ENCODE assay signal across 26 mouse cellular contexts in the genomic region with DNA sequence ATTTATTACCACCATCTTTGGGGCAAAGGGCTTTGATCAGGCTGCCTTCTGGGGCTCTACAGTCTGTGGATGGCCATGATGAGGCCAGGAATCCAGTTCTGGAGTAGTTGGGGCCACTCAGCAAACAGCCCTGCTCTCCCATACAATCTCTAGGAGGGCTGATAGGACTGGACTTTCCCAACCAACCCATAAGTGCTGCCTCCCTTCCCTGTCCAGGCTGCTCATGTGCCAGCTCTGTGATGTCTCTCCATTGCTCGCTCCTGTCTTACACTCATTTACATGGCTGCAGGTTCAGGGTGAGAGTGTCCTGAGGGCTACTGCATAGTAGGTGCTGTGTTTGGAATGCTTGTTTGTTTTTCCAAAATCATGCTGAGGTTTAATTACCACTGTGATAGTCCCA.
"Had no signal": no experiment of that assay in that cellular context is flagged by ENCODE, and none has a peak within 500 bp of the region (broad histone marks: within the 10 kb centered on the region; RNA-seq: fewer than 3 reads in every experiment).

No protein-coding gene starts in this region.

- H3K4me3 ChIP-seq: embryonic facial prominence, embryonic 10.5 days; embryonic facial prominence, embryonic 12.5 days; embryonic facial prominence, embryonic 13.5 days; embryonic facial prominence, embryonic 15.5 days; erythroblast, embryonic 14.5 days; forebrain, embryonic 10.5 days; forebrain, embryonic 12.5 days; forebrain, embryonic 13.5 days; forebrain, embryonic 15.5 days; gastrocnemius, adult 2 months; heart, adult 2 months had no signal

- H3K4me1 ChIP-seq: embryonic facial prominence, embryonic 12.5 days; embryonic facial prominence, embryonic 13.5 days; embryonic facial prominence, embryonic 15.5 days; forebrain, embryonic 12.5 days; forebrain, embryonic 13.5 days; forebrain, embryonic 15.5 days had no signal

- H3K36me3 ChIP-seq: embryonic facial prominence, embryonic 10.5 days; embryonic facial prominence, embryonic 12.5 days; embryonic facial prominence, embryonic 13.5 days; embryonic facial prominence, embryonic 15.5 days; forebrain, embryonic 10.5 days; forebrain, embryonic 12.5 days; forebrain, embryonic 15.5 days had no signal

- DNase-seq: cerebellum, adult 2 months; cerebellum, adult 8-10 months; cerebellum, adult 9-10 months; cerebellum, adult 9-11 months; cerebellum, postnatal 10 days; cerebellum, postnatal 14 days; cerebellum, postnatal 25 days; cerebellum, postnatal 36 days; embryo, embryonic 11 days; forebrain, postnatal 0 days; gastrocnemius, adult 2 months; gastrocnemius, postnatal 10 days; gastrocnemius, postnatal 14 days; gastrocnemius, postnatal 25 days; gastrocnemius, postnatal 36 days; heart, adult 18-20 months; heart, adult 2 months had no signal

- H3K27ac ChIP-seq: embryonic facial prominence, embryonic 10.5 days; embryonic facial prominence, embryonic 12.5 days; embryonic facial prominence, embryonic 13.5 days; embryonic facial prominence, embryonic 15.5 days; forebrain, embryonic 10.5 days; forebrain, embryonic 12.5 days; forebrain, embryonic 13.5 days; forebrain, embryonic 15.5 days; gastrocnemius, adult 2 months; heart, adult 2 months had no signal

- H3K27me3 ChIP-seq: embryonic facial prominence, embryonic 12.5 days; embryonic facial prominence, embryonic 13.5 days; embryonic facial prominence, embryonic 15.5 days; forebrain, embryonic 12.5 days; forebrain, embryonic 13.5 days; forebrain, embryonic 15.5 days had no signal

- H3K9me3 ChIP-seq: embryonic facial prominence, embryonic 10.5 days; embryonic facial prominence, embryonic 12.5 days; embryonic facial prominence, embryonic 13.5 days; embryonic facial prominence, embryonic 15.5 days; forebrain, embryonic 10.5 days; forebrain, embryonic 12.5 days; forebrain, embryonic 13.5 days; forebrain, embryonic 15.5 days had no signal
